Mouse (Mus musculus) liver, postnatal 0 days (tissue): Measurements from ENCODE around the gene Nfatc3. TPM values are rescaled to one million over a fixed set of nuclear protein-coding genes. Genes with fewer than 3 reads are reported as not detected.

ENCODE experiments used
- ATAC-seq: fragments of 200-750 bp; cut with Nextera tagmentation; 2 replicates; pipeline ENCODE4 v1.8.0; 2017; ENCODE audit warnings: mild to moderate bottlenecking, moderate library complexity
- DNase-seq: peaks from one replicate; pipeline ENCODE4 v3.0.0-alpha.2; 2016
- H3K27ac ChIP-seq: fragments of 300-500 bp; sonication (generic); 2 replicates; pipeline ENCODE4 v1.5.1; 2014; ENCODE audit warnings: antibody characterized with exemption, moderate library complexity, mild to moderate bottlenecking, low read depth
- H3K27me3 ChIP-seq: fragments of 300-500 bp; sonication (generic); 2 replicates; pipeline ENCODE4 v1.6.1; 2014; ENCODE audit warnings: low read length, control low read depth, mixed read lengths; ENCODE audit not compliant: insufficient read depth
- H3K36me3 ChIP-seq: fragments of 300-500 bp; sonication (generic); replicated peaks from 2 replicates; pipeline ENCODE4 v1.6.1; 2014; ENCODE audit warnings: mild to moderate bottlenecking, control low read depth, low read length, moderate library complexity, mixed read lengths; ENCODE audit not compliant: insufficient read depth
- H3K4me1 ChIP-seq: fragments of 300-500 bp; sonication (generic); 2 replicates; pipeline ENCODE4 v1.6.1; 2014; ENCODE audit warnings: antibody characterized with exemption, mild to moderate bottlenecking, control low read depth; ENCODE audit not compliant: insufficient read depth
- H3K4me2 ChIP-seq: fragments of 300-500 bp; sonication (generic); 2 replicates; pipeline ENCODE4 v1.6.1; 2014; ENCODE audit warnings: low read depth, mild to moderate bottlenecking, low read length, moderate library complexity, mixed read lengths
- H3K4me3 ChIP-seq: fragments of 300-500 bp; sonication (generic); 2 replicates; pipeline ENCODE4 v1.5.1; 2014; ENCODE audit warnings: low read depth, low read length
- H3K9ac ChIP-seq: fragments of 300-500 bp; sonication (generic); replicated peaks from 2 replicates; pipeline ENCODE4 v1.6.1; 2014; ENCODE audit warnings: mild to moderate bottlenecking, moderate library complexity
- H3K9me3 ChIP-seq: fragments of 300-500 bp; sonication (generic); 2 replicates; pipeline ENCODE4 v1.6.1; 2016; ENCODE audit warnings: mild to moderate bottlenecking, control low read depth, low read length, mixed read lengths
- CTCF ChIP-seq: sonication (generic); IDR thresholded peaks from 2 replicates; pipeline ENCODE4 v1.5.1; 2016; ENCODE audit warnings: antibody characterized with exemption, low read depth
- EP300 ChIP-seq: IDR thresholded peaks from 2 replicates; pipeline ENCODE4 v1.6.1; 2016; ENCODE audit warnings: antibody characterized with exemption, low read depth, mild to moderate bottlenecking
- WGBS: fragments of 180-500 bp; shearing (Covaris S2); extraction: QIAGEN DNeasy Blood & Tissue Kit; methylation state at CpG from one replicate; pipeline ENCODE4 v1.1.7; 2014; ENCODE audit not compliant: insufficient replicate concordance; 5-methylcytosine and 5-hydroxymethylcytosine counted together
- polyA plus RNA-seq: library from polyadenylated mRNA; unstranded; fragments of >200 nt; fragmentation: Nextera tagmentation; extraction: Ambion mirVana; gene quantifications from 2 replicates; pipeline ENCODE4 v1.2.1, GENCODE M21; 2015

Nfatc3 gene
- polyA plus RNA-seq, 1 experiment from 2014 or later: 2.3 TPM

DNA sequence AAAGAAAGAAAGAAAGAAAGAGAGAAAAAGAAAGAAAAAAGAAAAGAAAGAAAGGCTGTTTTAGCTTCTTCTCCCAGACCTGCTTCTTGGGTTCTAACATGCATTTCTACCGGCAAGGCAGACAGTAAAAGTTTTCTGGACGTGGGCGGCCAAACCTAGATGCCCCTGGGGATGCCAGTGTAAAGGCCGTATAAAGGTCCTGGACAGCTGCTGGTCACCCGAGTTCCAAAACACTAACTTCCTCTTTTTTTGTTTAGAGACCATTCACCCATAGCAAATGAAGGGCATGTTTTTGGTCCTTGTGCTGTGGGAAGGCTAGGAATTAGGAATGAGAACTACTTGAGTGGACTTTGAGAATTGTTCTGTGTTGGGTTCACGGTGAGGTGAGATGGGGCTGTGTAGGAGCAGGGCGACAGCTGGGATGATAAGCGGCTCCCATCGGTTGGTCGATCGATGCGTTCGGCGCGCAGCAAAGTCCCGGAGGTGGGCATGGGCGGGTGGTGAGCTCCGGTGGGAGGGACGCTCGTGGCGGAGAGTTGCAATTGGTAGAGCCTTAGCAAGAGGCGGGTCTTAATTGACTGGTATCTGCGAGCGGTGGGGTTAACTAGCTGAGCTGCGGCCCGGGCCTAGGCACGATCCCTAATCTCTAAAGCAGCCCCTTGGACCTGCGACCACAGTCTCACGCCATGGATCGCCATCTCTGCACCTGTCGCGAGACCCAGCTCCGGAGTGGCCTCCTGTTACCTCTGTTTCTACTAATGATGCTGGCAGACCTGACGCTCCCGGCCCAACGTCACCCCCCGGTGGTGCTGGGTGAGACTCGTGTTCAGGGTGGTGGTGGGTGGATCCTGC is 91.4 kb downstream of the Nfatc3 start, which contains the start of gene Pla2g15:
Gene Pla2g15, plus strand, starts transcription at position 599 of the 852 bp plus-strand sequence.
- no peaks in the 10 kb centered on the region for H3K27me3 ChIP-seq
- peak within 1 kb of the TSS; percentile 84 for H3K4me2 ChIP-seq
- WGBS: 1% methylated on average over 38 of the region's 38 CpGs
- H3K27ac ChIP-seq: peak within 1 kb of the TSS; percentile 79
- H3K4me1 ChIP-seq: peaks cover 10% of the 10 kb centered on the region; the same call in 1 of the 2 replicates
- no peak for TF ChIP-seq CTCF
- TF ChIP-seq EP300: no peak
- no peaks in the 10 kb centered on the region for H3K9me3 ChIP-seq
- ATAC-seq: peak; percentile 95
- peak within 1 kb of the TSS; percentile 64 for H3K4me3 ChIP-seq
- H3K9ac ChIP-seq: peak within 1 kb of the TSS; percentile 45
- peak; percentile 93 for DNase-seq
- no peaks in the 10 kb centered on the region for H3K36me3 ChIP-seq

GRCm38 (mm10) chr8:106150653-106151000 is 92.0 kb downstream of the Nfatc3 start:
- Histone ChIP-seq H3K9me3 (no peaks in the 10 kb centered on the region), H3K9ac (peak overlapping the region; percentile 45), H3K27ac (peak overlapping the region; percentile 79; the same call in 1 of the 2 replicates), H3K4me2 (peak overlapping the region; percentile 84), H3K27me3 (no peaks in the 10 kb centered on the region), H3K4me1 (peaks cover 10% of the 10 kb centered on the region; the same call in 1 of the 2 replicates), H3K36me3 (no peaks in the 10 kb centered on the region), H3K4me3 (peak overlapping the region; percentile 64)
- 14% methylated on average over 8 of the region's 8 CpGs for WGBS
- TF ChIP-seq EP300: no peak
- TF ChIP-seq CTCF: 0 out of 2 replicates have a peak, but pooled peaks have one; percentile 4
- ATAC-seq (no peak), DNase-seq (no peak)

DNA sequence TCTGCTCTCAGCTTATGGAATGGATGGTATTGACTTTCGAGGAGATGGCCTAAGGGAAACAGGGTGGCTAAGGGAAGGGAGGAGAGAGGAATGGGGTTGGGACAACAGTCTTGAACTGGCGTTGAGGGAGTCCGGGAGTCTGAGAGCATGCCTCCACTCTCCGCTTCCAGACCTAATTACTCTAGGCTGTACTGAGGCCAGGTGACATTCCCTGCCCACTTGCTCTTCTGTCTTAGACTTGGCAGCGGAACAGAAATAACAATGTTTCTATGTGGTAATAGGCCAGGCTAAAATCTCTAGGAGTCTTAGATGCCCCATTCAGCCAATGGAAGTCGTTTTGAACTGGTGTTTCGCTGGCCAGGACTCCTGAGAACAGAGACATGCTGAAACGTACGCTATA is 92.4 kb downstream of the Nfatc3 start:
- no peak for TF ChIP-seq CTCF
- Histone ChIP-seq H3K27me3 (no peaks in the 10 kb centered on the region), H3K36me3 (0 out of 2 replicates have a peak, but pooled peaks cover under 1% of the 10 kb centered on the region), H3K9ac (0 out of 2 replicates have a peak overlapping the region, but pooled peaks have one; percentile 45), H3K4me1 (peaks cover 10% of the 10 kb centered on the region; the same call in 1 of the 2 replicates), H3K4me3 (peak overlapping the region; percentile 64), H3K4me2 (peak overlapping the region; percentile 84), H3K27ac (0 out of 2 replicates have a peak overlapping the region, but pooled peaks have one; percentile 79), H3K9me3 (no peaks in the 10 kb centered on the region)
- DNase-seq (no peak), ATAC-seq (no peak)
- 70% methylated on average over 9 of the region's 9 CpGs for whole genome bisulfite sequencing

DNA sequence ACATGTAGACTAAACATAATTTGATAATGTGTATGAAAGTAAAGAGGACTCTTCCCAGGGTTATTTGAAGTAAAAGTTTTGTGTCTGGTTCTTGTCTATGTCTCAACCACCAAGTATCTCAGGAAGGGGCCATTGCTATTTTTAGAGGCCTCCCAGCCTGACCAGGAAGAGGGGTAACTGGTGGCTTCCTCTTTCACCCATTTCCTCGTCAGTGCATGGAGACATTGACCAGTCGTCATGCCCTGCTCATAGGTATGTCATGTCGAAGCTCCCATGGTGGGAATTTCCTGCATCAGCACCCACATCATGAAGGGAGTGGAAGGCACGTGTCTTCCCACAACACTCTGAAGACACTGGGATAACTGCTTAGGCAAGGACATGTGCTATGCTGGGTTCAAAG is 94.2 kb downstream of the Nfatc3 start:
- no peaks in the 10 kb centered on the region for H3K9me3 ChIP-seq
- no peak for ATAC-seq
- H3K4me2 ChIP-seq: peak overlapping the region; percentile 1; the same call in 1 of the 2 replicates
- H3K36me3 ChIP-seq: 0 out of 2 replicates have a peak, but pooled peaks cover 5% of the 10 kb centered on the region
- H3K27ac ChIP-seq: no peak overlapping the region
- no peak for TF ChIP-seq CTCF
- no peak for TF ChIP-seq EP300
- 31% methylated on average over 4 of the region's 4 CpGs for WGBS
- DNase-seq: no peak
- peaks cover 10% of the 10 kb centered on the region; the same call in 1 of the 2 replicates for H3K4me1 ChIP-seq
- no peaks in the 10 kb centered on the region for H3K27me3 ChIP-seq
- H3K4me3 ChIP-seq: no peak overlapping the region
- H3K9ac ChIP-seq: no peak overlapping the region

DNA sequence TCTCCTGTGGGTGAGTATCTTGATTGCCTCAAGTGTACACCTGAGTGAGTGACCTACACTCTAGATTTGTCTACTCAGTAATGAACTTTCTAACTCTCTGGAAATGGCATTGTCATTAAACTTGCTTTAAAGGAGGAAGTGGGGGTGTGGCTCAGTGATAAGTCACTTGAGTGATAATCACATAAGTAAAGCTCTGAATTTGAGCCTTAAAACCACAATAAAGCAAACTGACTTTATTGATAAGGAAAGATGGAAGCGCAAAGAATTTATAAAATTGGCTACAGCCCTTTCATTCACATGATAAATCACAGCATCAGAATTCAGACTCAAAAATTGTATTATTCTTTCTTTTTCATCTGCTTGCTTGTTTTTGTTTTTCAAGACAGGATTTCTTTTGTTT is 98.8 kb downstream of the Nfatc3 start:
- ATAC-seq (no peak), DNase-seq (no peak)
- Histone ChIP-seq H3K4me2 (no peak overlapping the region), H3K4me3 (no peak overlapping the region), H3K27me3 (no peaks in the 10 kb centered on the region), H3K9me3 (no peaks in the 10 kb centered on the region), H3K9ac (no peak overlapping the region), H3K4me1 (no peaks in the 10 kb centered on the region), H3K27ac (no peak overlapping the region), H3K36me3 (peaks cover 11% of the 10 kb centered on the region)
- WGBS: 62% methylated on average over 1 of the region's 1 CpGs
- no peak for TF ChIP-seq EP300
- no peak for TF ChIP-seq CTCF

GRCm38 (mm10) chr8:106158381-106158780 is 99.7 kb downstream of the Nfatc3 start:
- no peak overlapping the region for H3K4me3 ChIP-seq
- no peaks in the 10 kb centered on the region for H3K27me3 ChIP-seq
- WGBS: 88% methylated on average over 10 of the region's 10 CpGs
- no peak overlapping the region for H3K27ac ChIP-seq
- ATAC-seq: no peak
- no peak for DNase-seq
- TF ChIP-seq EP300 (no peak), CTCF (no peak)
- no peaks in the 10 kb centered on the region for H3K4me1 ChIP-seq
- H3K4me2 ChIP-seq: no peak overlapping the region
- H3K36me3 ChIP-seq: peaks cover 15% of the 10 kb centered on the region
- no peaks in the 10 kb centered on the region for H3K9me3 ChIP-seq
- no peak overlapping the region for H3K9ac ChIP-seq
